8 mouse cellular contexts compared by ENCODE assay signal in genomic region chr15:96566850-96567271, GRCm38 (mm10).
DNase-seq lines count a peak whose midpoint lies in the region; ATAC-seq and TF ChIP-seq lines count a peak whose summit lies in the region.

No protein-coding gene starts in this region.

- WGBS in heart, adult 2 months = 24% methylated on average over 14 of the region's 14 CpGs
- WGBS in intestine, postnatal 0 days = 7% methylated on average over 14 of the region's 14 CpGs
- WGBS in neural tube, embryonic 13.5 days = 10% methylated on average over 14 of the region's 14 CpGs

- peak; percentile 70 for ATAC-seq in intestine, postnatal 0 days
- peak; percentile 56; the same call in 1 of the 2 replicates for ATAC-seq in neural tube, embryonic 13.5 days (ENCODE audit: low read depth)

- H3K79me2 ChIP-seq in heart, adult 2 months (replicated peaks; ENCODE audit: control insufficient read depth, insufficient read depth, low read length) = no peaks in the 10 kb centered on the region

- H3K36me3 ChIP-seq in heart, adult 2 months (ENCODE audit: control insufficient read depth, insufficient read depth, low read length) = no peaks in the 10 kb centered on the region; the same call in 1 of the 2 replicates
- H3K36me3 ChIP-seq in intestine, postnatal 0 days (ENCODE audit: control insufficient read depth, insufficient read depth) = no peaks in the 10 kb centered on the region
- no peaks in the 10 kb centered on the region for H3K36me3 ChIP-seq in neural tube, embryonic 13.5 days

- DNase-seq in ZHBTc4 (ENCODE audit: low read depth, low spot score) = peak; percentile 96
- peak; percentile 56 to 61 for DNase-seq in heart, adult 2 months
- peak; percentile 78 to 80 for DNase-seq in lung, adult 18-20 months
- DNase-seq in cerebellum, adult 18-20 months = no peak
- DNase-seq in layer of hippocampus, postnatal 25 days (ENCODE audit: extremely low spot score in 1 of 2, low spot score in 1 of 2) = no peak

- no peak for TF ChIP-seq EP300 in heart, adult 2 months (IDR thresholded peaks at IDR 0.05; ENCODE audit: insufficient read depth, low read depth, low read length)

- H3K27me3 ChIP-seq in heart, adult 2 months (ENCODE audit: control insufficient read depth, insufficient read depth, low read length) = no peaks in the 10 kb centered on the region
- no peaks in the 10 kb centered on the region for H3K27me3 ChIP-seq in intestine, postnatal 0 days (replicated peaks; ENCODE audit: control insufficient read depth, insufficient read depth, low read length)
- H3K27me3 ChIP-seq in neural tube, embryonic 13.5 days = no peaks in the 10 kb centered on the region

- no peak for TF ChIP-seq CTCF in cortical plate, adult 2 months (IDR thresholded peaks at IDR 0.05; ENCODE audit: extremely low read depth, insufficient read depth, low read length)
- peak; percentile 43 for TF ChIP-seq CTCF in heart, adult 2 months (IDR thresholded peaks at IDR 0.05)
- peak; percentile 57 for TF ChIP-seq CTCF in intestine, postnatal 0 days (IDR thresholded peaks at IDR 0.05; ENCODE audit: low read depth)

- no peaks in the 10 kb centered on the region for H3K4me1 ChIP-seq in cortical plate, adult 2 months (ENCODE audit: control insufficient read depth, insufficient read depth, low read length)
- H3K4me1 ChIP-seq in heart, adult 2 months (ENCODE audit: control insufficient read depth, insufficient read depth, low read length) = peaks cover 4% of the 10 kb centered on the region
- H3K4me1 ChIP-seq in intestine, postnatal 0 days (replicated peaks; ENCODE audit: control insufficient read depth, insufficient read depth, low read length) = peaks cover 19% of the 10 kb centered on the region
- peaks cover 6% of the 10 kb centered on the region for H3K4me1 ChIP-seq in neural tube, embryonic 13.5 days (replicated peaks)

- TF ChIP-seq POLR2A in cortical plate, adult 2 months (IDR thresholded peaks at IDR 0.05; ENCODE audit: extremely low read depth, insufficient read depth, low read length) = no peak
- TF ChIP-seq POLR2A in heart, adult 2 months (IDR thresholded peaks at IDR 0.05; ENCODE audit: insufficient read depth, low read depth, low read length) = no peak

- H3K9me3 ChIP-seq in intestine, postnatal 0 days (ENCODE audit: control insufficient read depth) = no peaks in the 10 kb centered on the region
- no peaks in the 10 kb centered on the region for H3K9me3 ChIP-seq in neural tube, embryonic 13.5 days

- intact Hi-C loops in heart, adult 2 months (cut with DNase I) = loop anchor here (5.0 kb wide), 1 partner anchor 75 kb away; the partner anchor contains the start of gene Slc38a1

- no peak overlapping the region for H3K27ac ChIP-seq in cortical plate, adult 2 months (ENCODE audit: insufficient read depth, low read length)
- no peak overlapping the region for H3K27ac ChIP-seq in heart, adult 2 months
- H3K27ac ChIP-seq in intestine, postnatal 0 days (ENCODE audit: low read depth, low read length) = peak overlapping the region; percentile 87
- no peak overlapping the region for H3K27ac ChIP-seq in neural tube, embryonic 13.5 days (replicated peaks)

- 0 out of 2 replicates have a peak overlapping the region, but pooled peaks have one; percentile 11 for H3K4me3 ChIP-seq in cortical plate, adult 2 months (ENCODE audit: insufficient read depth, low read length)
- H3K4me3 ChIP-seq in heart, adult 2 months = peak overlapping the region; percentile 24
- peak overlapping the region; percentile 33 for H3K4me3 ChIP-seq in intestine, postnatal 0 days (ENCODE audit: low read depth, low read length)
- H3K4me3 ChIP-seq in neural tube, embryonic 13.5 days = peak overlapping the region; percentile 31

- no peak overlapping the region for H3K9ac ChIP-seq in heart, adult 2 months (ENCODE audit: low read depth, low read length)
- peak overlapping the region; percentile 40; the same call in 1 of the 2 replicates for H3K9ac ChIP-seq in intestine, postnatal 0 days (ENCODE audit: low read depth, low read length)
- peak overlapping the region; percentile 55 for H3K9ac ChIP-seq in neural tube, embryonic 13.5 days

- peak overlapping the region; percentile 68 for H3K4me2 ChIP-seq in intestine, postnatal 0 days (replicated peaks; ENCODE audit: low read depth)
- peak overlapping the region; percentile 56 for H3K4me2 ChIP-seq in neural tube, embryonic 13.5 days

Comparison
In these comparisons a context has a peak if more than half of its experiments do, and no peak if none do; other contexts are left out.
1. DNase-seq: peak in ZHBTc4 (single experiment), heart, adult 2 months (2 of 2) and lung, adult 18-20 months (2 of 2); none in cerebellum, adult 18-20 months (0 of 2) and layer of hippocampus, postnatal 25 days (0 of 2).
2. Peak in every context shown above with its lines, with median percentiles within 50 percentile points of each other: H3K4me3 ChIP-seq.